Mouse (Mus musculus): ENCODE results near the gene Spata48.

- no peak for TF ChIP-seq CTCF (IDR thresholded peaks at IDR 0.05; ENCODE audit: control insufficient read depth, insufficient read depth, insufficient read length)
- TF ChIP-seq MAX (IDR thresholded peaks at IDR 0.05): no peak
- TF ChIP-seq USF1 (IDR thresholded peaks at IDR 0.05; ENCODE audit: low read depth): no peak
- TF ChIP-seq MYOD1 (IDR thresholded peaks at IDR 0.05; ENCODE audit: control insufficient read depth, insufficient read length, low read depth): no peak
- no peak for TF ChIP-seq MYOG (IDR thresholded peaks at IDR 0.05; ENCODE audit: control insufficient read depth, extremely low read depth, insufficient read length)
Measured at GRCm38 (mm10) chr11:11519255-11520243, 57.7 kb downstream of the Spata48 start.

Measured in C2C12 (cell line).